Mouse (Mus musculus) layer of hippocampus, postnatal 25 days (tissue): ENCODE measurements around the gene Gm42669. TPM values are rescaled to one million over a fixed set of nuclear protein-coding genes. Genes with fewer than 3 reads are reported as not detected.

Experiments
- DNase-seq, 2 experiments: peaks; one replicate each; pipeline ENCODE4 v3.0.0; 2022; ENCODE audit warnings: mixed read lengths in 2 of 2, low spot score in 1 of 2; ENCODE audit errors: extremely low spot score in 1 of 2
- total RNA-seq, 2 experiments: library from RNA; stranded (reverse); gene quantifications; 2 replicates each; pipeline ENCODE4 v1.2.3; 2021

Gm42669 gene
- total RNA-seq, 2 experiments from 2014 or later = 0.27 to 0.49 TPM

- DNase-seq = no peak
Measured at GRCm38 (mm10) chr5:107518602-107519001, 11.2 kb downstream of the Gm42669 start.

GRCm38 (mm10) chr5:107521386-107521785 is 14.0 kb downstream of the Gm42669 start:
- no peak for DNase-seq

GRCm38 (mm10) chr5:107521897-107522296 is 14.5 kb downstream of the Gm42669 start:
- DNase-seq = no peak

- DNase-seq = no peak
Measured at GRCm38 (mm10) chr5:107524281-107524680, 16.9 kb downstream of the Gm42669 start.

- DNase-seq = no peak
Measured at GRCm38 (mm10) chr5:107528856-107529255, 21.4 kb downstream of the Gm42669 start.

- DNase-seq = no peak
Measured at GRCm38 (mm10) chr5:107533590-107533989, 26.2 kb downstream of the Gm42669 start.

- no peak for DNase-seq
Measured at GRCm38 (mm10) chr5:107534581-107534980, 27.2 kb downstream of the Gm42669 start, which contains the start of gene 1700028K03Rik. Gene 1700028K03Rik, plus strand, starts transcription at chr5:107534709.

- peak in 1 of 2 experiments; percentile 13 for DNase-seq
Measured at GRCm38 (mm10) chr5:107541696-107542095, 34.3 kb downstream of the Gm42669 start.

GRCm38 (mm10) chr5:107545927-107546326 is 38.5 kb downstream of the Gm42669 start:
- DNase-seq = no peak

- no peak for DNase-seq
Measured at GRCm38 (mm10) chr5:107547955-107548354, 40.5 kb downstream of the Gm42669 start.

- no peak for DNase-seq
Measured at GRCm38 (mm10) chr5:107548444-107548843, 41.0 kb downstream of the Gm42669 start.

GRCm38 (mm10) chr5:107554336-107554735 is 46.9 kb downstream of the Gm42669 start:
- DNase-seq = no peak

- DNase-seq = no peak
Measured at GRCm38 (mm10) chr5:107556969-107557368, 49.5 kb downstream of the Gm42669 start.

- DNase-seq = no peak
Measured at GRCm38 (mm10) chr5:107569148-107569547, 61.7 kb downstream of the Gm42669 start.

- peak; percentile 75 for DNase-seq
Measured at GRCm38 (mm10) chr5:107597301-107598077, 90.1 kb downstream of the Gm42669 start, which contains the start of the genes Rpap2 and Glmn. Gene Rpap2, plus strand, starts transcription at chr5:107597373. Gene Glmn, minus strand, starts transcription at chr5:107597888.

GRCm38 (mm10) chr5:107598380-107598779 is 91.0 kb downstream of the Gm42669 start:
- no peak for DNase-seq

GRCm38 (mm10) chr5:107611224-107611623 is 103.8 kb downstream of the Gm42669 start:
- peak in 1 of 2 experiments; percentile 44 for DNase-seq

GRCm38 (mm10) chr5:107617986-107618385 is 110.6 kb downstream of the Gm42669 start:
- DNase-seq = no peak

- DNase-seq = no peak
Measured at GRCm38 (mm10) chr5:107621327-107621726, 113.9 kb downstream of the Gm42669 start.
